Mouse (Mus musculus): ENCODE data around the gene Egflam.

- TF ChIP-seq POLR2A (IDR thresholded peaks at IDR 0.05; ENCODE audit: low read depth, low read length) (no peak), SMC3 (IDR thresholded peaks at IDR 0.05; ENCODE audit: low read depth, low read length) (peak; percentile 91), CTCF (conservative IDR thresholded peaks at IDR 0.05 in 1 of 2, IDR thresholded peaks at IDR 0.05 in 1 of 2; ENCODE audit: low read depth in 2 of 2, low read length in 2 of 2) (peak; percentile 91 to 92), HCFC1 (IDR thresholded peaks at IDR 0.05; ENCODE audit: low read depth, low read length) (no peak), CHD2 (IDR thresholded peaks at IDR 0.05; ENCODE audit: low read length) (no peak), SIN3A (IDR thresholded peaks at IDR 0.05; ENCODE audit: low read length) (0 out of 2 replicates have a peak, but pooled peaks have one; percentile 27), EP300 (IDR thresholded peaks at IDR 0.05; ENCODE audit: low read length) (no peak), MAX (IDR thresholded peaks at IDR 0.05; ENCODE audit: low read length) (no peak), KAT2A (IDR thresholded peaks at IDR 0.05; ENCODE audit: insufficient replicate concordance, low read length) (no peak)
These were observed 172.0 kb downstream of the Egflam start for GRCm38 (mm10) chr15:7226225-7226624.
